Mouse (Mus musculus) C2C12 (cell line): ENCODE data around the gene Mark4. TPM values are rescaled to one million over a fixed set of nuclear protein-coding genes. Genes with fewer than 3 reads are reported as not detected.

Source experiments
- H3K27me3 ChIP-seq: one replicate; pipeline ENCODE4 v1.6.1; 2011; ENCODE audit not compliant: control insufficient read depth, insufficient read depth, insufficient read length
- H3K36me3 ChIP-seq: one replicate; pipeline ENCODE4 v1.6.1; 2011; ENCODE audit not compliant: control insufficient read depth, insufficient read depth
- H3K4me3 ChIP-seq: one replicate; pipeline ENCODE4 v1.5.1; 2011; ENCODE audit warnings: mild to moderate bottlenecking, control low read depth; ENCODE audit not compliant: poor library complexity, insufficient read depth, severe bottlenecking
- H3K79me2 ChIP-seq: one replicate; pipeline ENCODE4 v1.6.1; 2011; ENCODE audit not compliant: control insufficient read depth, insufficient read depth
- H3K79me3 ChIP-seq: one replicate; pipeline ENCODE4 v1.6.1; 2011; ENCODE audit warnings: low read depth, control low read depth
- H3ac ChIP-seq: one replicate; pipeline ENCODE3; 2011; ENCODE audit warnings: low read depth; ENCODE audit not compliant: control insufficient read depth, insufficient read length
- CEBPB ChIP-seq: IDR thresholded peaks from one replicate; pipeline ENCODE4 v1.6.1; 2011; ENCODE audit warnings: low read depth, mild to moderate bottlenecking, control low read depth, moderate library complexity
- CTCF ChIP-seq: IDR thresholded peaks from one replicate; pipeline ENCODE4 v1.5.1; 2011; ENCODE audit not compliant: control insufficient read depth, insufficient read depth, insufficient read length
- FOSL1 ChIP-seq: IDR thresholded peaks from one replicate; pipeline ENCODE4 v1.8.0; 2011; ENCODE audit warnings: mild to moderate bottlenecking, low read length; ENCODE audit not compliant: poor library complexity, insufficient read depth, severe bottlenecking
- MAX ChIP-seq: IDR thresholded peaks from one replicate; pipeline ENCODE4 v1.6.1; 2011; ENCODE audit warnings: mild to moderate bottlenecking, control low read depth
- MYOD1 ChIP-seq: IDR thresholded peaks from one replicate; pipeline ENCODE4 v1.6.1; 2011; ENCODE audit warnings: low read depth; ENCODE audit not compliant: control insufficient read depth, insufficient read length
- MYOG ChIP-seq: IDR thresholded peaks from one replicate; pipeline ENCODE4 v1.6.1; 2011; ENCODE audit not compliant: control insufficient read depth, insufficient read length; ENCODE audit errors: extremely low read depth
- USF1 ChIP-seq: IDR thresholded peaks from one replicate; pipeline ENCODE4 v1.6.1; 2011; ENCODE audit warnings: low read depth, mild to moderate bottlenecking, control low read depth, moderate library complexity
- polyA plus RNA-seq: library from polyadenylated mRNA; unstranded; fragments of >200 nt; fragmentation: generic; extraction: Trizol; gene quantifications from one replicate; pipeline ENCODE4 v1.2.1, GENCODE M21; 2012; ENCODE audit warnings: missing spikeins

Mark4 gene
- polyA plus RNA-seq, 1 experiment, result 12.9 TPM

DNA sequence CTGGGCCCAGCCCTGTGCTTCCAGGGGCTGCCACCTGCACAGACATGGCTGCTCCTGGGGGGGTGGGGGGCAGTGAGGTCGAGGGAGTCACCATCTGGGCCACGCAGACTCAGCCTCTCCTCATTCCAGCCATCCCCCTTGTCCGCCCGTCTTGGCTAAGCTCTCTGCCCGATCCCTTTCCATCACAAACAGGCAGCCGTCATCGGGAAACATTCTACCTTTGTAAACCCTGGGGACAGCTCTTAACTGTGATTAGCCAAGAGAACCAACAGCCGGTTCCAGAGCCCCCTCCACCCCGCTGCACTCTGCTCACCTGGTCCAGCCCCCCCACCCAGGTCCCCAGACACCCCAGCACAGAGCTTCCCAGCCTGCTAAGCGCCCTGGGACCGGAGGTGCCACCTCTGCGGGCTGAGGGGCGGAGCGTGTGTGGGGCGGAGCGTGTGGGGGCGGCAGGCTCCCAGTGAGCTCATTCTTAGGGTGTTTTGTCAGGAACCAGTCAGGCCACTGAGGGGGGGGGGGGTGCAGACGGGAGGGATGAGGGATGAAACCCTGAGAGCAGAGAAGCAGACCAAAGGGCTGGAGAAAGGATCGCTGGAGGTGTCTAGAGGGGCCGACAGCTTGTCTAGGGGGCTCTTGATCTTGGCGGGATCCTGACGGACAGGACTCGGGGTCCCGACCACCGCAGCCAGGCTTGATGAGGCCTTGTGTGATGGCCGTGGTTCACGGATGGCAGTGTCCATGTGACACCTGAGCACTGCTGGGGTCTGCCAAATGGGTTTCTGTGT is 58.9 kb downstream of the Mark4 start:
- Histone ChIP-seq H3K36me3 (no peaks in the 10 kb centered on the region), H3K27me3 (peaks cover 8% of the 10 kb centered on the region), H3ac (no peak overlapping the region), H3K4me3 (no peak overlapping the region), H3K79me3 (no peaks in the 10 kb centered on the region), H3K79me2 (no peaks in the 10 kb centered on the region)
- TF ChIP-seq CEBPB, result no peak
- no peak for TF ChIP-seq MYOD1
- no peak for TF ChIP-seq CTCF
- no peak for TF ChIP-seq MAX
- TF ChIP-seq FOSL1, result no peak
- TF ChIP-seq USF1, result no peak
- no peak for TF ChIP-seq MYOG

DNA sequence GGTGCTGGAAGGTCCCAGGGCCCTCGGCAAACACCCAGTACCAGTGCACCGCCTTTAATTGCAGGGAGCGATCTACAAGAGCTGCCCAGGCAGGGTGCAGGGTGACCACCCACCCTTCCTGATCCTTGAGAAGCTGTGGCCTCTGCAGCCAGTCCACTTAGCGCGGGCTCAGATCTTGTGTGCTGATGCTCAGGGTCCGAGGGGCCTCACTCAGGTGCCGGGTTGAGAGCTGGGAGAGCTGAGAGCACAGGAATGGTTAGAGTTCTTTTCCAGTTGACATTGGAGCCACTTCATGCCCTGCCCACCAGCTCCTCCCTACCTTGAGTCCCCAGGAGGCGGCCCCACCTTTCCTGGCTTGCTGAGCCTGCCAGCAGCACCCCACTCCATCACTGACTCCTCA is 64.1 kb downstream of the Mark4 start:
- no peak overlapping the region for H3ac ChIP-seq
- no peaks in the 10 kb centered on the region for H3K79me3 ChIP-seq
- no peaks in the 10 kb centered on the region for H3K27me3 ChIP-seq
- peaks cover 4% of the 10 kb centered on the region for H3K36me3 ChIP-seq
- no peaks in the 10 kb centered on the region for H3K79me2 ChIP-seq
- no peak overlapping the region for H3K4me3 ChIP-seq
- TF ChIP-seq USF1 (no peak), CTCF (no peak), MYOG (no peak), CEBPB (no peak), FOSL1 (no peak), MAX (no peak), MYOD1 (no peak)

DNA sequence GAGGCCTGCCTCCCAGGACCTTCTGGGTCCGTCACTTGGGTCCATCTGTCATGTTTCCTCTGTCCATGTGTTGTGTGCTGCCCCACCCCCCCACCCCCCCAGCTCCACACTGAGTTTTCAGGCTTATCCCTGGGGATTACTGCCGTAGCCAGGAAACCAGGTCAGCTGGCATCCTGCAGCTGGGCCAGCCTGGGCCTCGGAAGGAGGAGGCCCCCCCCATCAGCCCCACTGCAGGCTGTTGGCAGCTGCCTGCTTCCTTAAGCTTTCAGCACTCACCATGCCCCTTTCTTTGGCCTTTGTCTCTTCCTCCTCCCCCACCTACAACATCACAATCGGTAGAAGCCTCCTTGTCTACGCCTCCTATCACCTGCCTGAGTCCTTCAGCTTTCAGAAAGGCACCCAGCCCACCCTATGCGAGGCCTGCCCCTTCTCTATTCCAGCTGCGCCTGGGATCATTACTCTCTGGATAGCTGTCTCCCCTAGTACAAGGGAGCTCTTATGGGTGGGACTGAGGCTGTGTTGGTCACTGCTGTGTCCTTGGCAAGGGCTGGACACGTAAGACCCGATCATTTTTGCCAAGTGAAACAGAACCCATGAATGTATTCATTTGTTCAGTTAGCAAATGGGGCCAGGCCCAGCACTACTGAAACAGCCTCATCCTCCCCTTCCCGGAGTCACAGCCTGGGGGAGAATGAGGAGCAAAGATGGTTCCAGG is 69.8 kb downstream of the Mark4 start:
- H3ac ChIP-seq, result no peak overlapping the region
- no peak overlapping the region for H3K4me3 ChIP-seq
- H3K36me3 ChIP-seq, result peaks cover 4% of the 10 kb centered on the region
- no peaks in the 10 kb centered on the region for H3K27me3 ChIP-seq
- peaks cover 7% of the 10 kb centered on the region for H3K79me2 ChIP-seq
- TF ChIP-seq MYOD1, result no peak
- TF ChIP-seq CTCF, result no peak
- no peak for TF ChIP-seq USF1
- H3K79me3 ChIP-seq, result no peaks in the 10 kb centered on the region

DNA sequence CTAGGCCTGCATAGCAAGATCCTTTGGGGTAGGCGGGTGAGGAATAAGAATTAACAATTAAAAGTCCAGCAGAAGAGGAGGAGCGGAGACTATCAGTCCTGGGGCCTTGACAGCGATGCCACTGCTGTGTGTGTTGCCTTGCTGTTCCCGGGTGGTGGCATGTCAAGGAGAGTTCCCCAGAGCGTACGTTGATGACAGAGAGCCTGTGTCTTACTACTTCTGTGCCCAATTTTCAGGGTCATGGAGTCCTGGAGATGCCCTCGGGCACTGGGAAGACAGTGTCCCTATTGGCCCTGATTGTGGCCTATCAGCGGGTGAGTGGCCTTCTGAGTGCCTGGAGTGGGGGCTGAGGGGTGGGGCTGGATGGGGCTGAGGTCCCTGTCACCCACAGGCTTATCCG is 74.9 kb downstream of the Mark4 start:
- no peak overlapping the region for H3ac ChIP-seq
- peaks cover 14% of the 10 kb centered on the region for H3K79me3 ChIP-seq
- H3K27me3 ChIP-seq, result no peaks in the 10 kb centered on the region
- peaks cover 26% of the 10 kb centered on the region for H3K79me2 ChIP-seq
- no peak overlapping the region for H3K4me3 ChIP-seq
- TF ChIP-seq CTCF (no peak), FOSL1 (no peak), CEBPB (no peak)
- no peaks in the 10 kb centered on the region for H3K36me3 ChIP-seq

DNA sequence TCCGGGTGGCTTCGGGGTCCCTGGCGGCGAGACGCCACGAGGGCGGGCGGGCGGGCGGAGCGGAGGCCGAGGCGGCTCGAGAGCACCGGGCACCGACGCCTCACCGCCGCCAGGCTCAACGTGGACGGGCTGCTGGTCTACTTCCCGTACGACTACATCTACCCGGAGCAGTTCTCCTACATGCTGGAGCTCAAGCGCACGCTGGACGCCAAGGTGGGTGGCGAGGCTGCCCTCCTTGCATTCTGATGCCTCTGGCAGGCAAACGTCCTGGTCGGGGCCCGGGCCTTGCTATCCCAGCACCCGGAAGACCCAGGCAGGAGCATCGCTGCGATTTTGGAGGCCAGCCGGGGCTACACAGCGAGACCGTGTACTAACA is 76.5 kb downstream of the Mark4 start:
- Histone ChIP-seq H3K4me3 (peak overlapping the region; percentile 44), H3K36me3 (no peaks in the 10 kb centered on the region), H3K79me2 (peaks cover 26% of the 10 kb centered on the region), H3K79me3 (peaks cover 14% of the 10 kb centered on the region), H3ac (peak overlapping the region; percentile 72), H3K27me3 (no peaks in the 10 kb centered on the region)
- TF ChIP-seq MYOD1 (no peak), CEBPB (no peak), MYOG (no peak), FOSL1 (no peak), CTCF (no peak), MAX (no peak), USF1 (no peak)
